Mouse (Mus musculus) right cerebral cortex, postnatal 10 days (tissue): ENCODE data around the gene 2310022B05Rik.

ENCODE experiments used
- DNase-seq, 2 experiments: peaks; one replicate each; pipeline ENCODE4 v3.0.0; 2021; ENCODE audit warnings: low spot score in 2 of 2

The 2310022B05Rik gene

DNA sequence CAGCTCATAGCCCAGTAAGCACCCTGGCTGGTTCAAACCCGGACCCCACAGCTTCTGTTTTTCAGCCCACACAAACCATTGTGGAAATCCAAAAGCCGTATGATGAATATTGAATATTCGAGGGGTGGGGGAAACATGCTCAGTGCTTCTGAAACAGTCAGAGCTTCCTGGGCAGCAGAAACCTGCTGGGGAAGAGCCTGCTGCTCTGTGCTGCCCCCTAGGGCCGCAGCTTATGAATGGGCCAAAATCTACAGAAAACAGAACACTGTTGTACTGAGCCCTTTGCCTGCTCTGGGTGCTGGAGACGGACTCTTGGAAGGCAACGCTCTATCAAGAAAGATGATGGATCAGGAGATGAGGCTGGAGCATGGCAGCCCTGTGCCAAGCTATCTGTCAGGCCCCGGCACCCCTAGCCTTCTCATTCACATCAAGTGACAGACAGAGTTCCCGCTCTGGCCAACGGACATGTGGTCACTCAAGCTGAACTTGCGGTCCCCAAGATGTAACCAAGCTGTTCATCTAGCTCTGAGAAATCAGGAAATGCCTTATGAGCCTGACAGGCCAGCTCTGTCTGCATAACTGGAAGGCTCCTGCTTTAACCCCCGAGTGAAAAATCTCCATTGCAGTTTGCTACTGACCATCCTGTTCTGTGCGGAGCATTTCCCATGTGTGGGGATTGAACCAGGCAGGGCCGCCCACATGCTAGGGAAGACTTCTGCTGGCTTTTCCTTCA, 54.8 kb downstream of the 2310022B05Rik start:
- no peak for DNase-seq

DNA sequence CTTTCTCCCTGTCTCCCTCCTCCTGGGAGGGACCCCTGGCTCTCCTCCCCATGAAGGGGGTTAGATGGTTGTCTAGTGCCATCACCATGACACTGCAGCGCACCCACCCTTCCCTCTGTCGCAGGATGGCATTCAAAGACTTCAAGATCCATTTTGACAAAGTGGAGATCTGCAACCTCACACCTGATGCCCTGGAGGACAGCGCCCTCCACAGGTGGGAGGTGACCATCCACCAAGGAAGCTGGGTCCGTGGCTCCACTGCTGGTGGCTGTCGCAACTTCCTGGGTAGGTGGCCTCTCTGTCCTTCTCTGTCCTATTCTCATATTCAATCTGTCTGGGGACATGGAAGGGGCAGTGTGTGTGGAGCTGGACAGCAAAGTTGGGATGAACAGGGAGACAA, 59.1 kb downstream of the 2310022B05Rik start:
- DNase-seq, result no peak

GRCm38 (mm10) chr8:124589393-124589792, 73.8 kb downstream of the 2310022B05Rik start:
- DNase-seq, result no peak

- DNase-seq, result no peak
Observed at GRCm38 (mm10) chr8:124586556-124586955, 76.6 kb downstream of the 2310022B05Rik start.
